Mouse (Mus musculus): ENCODE results near the gene Ksr2.

The Ksr2 gene

DNA sequence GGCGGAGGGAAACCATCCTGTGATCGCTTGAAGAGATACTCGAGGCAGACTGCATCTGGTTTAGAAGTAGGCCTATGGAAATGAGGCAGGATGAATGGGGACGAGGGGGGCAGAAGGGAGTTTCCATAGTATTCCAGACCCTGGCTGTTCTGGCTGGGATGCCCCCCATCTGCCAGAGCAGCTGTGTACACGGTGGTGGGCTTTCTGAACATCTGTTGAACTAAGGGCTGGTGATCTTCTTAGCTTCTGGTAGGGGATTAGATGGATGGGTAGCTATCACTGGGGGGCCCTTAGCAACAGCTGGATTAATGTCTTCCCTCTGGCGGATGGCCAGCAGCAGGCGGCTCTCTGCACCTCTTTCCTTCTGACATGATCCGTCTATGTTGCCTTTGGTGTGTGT, 276.0 kb downstream of the Ksr2 start:
- DNase-seq (ENCODE audit: low read depth) = no peak

DNA sequence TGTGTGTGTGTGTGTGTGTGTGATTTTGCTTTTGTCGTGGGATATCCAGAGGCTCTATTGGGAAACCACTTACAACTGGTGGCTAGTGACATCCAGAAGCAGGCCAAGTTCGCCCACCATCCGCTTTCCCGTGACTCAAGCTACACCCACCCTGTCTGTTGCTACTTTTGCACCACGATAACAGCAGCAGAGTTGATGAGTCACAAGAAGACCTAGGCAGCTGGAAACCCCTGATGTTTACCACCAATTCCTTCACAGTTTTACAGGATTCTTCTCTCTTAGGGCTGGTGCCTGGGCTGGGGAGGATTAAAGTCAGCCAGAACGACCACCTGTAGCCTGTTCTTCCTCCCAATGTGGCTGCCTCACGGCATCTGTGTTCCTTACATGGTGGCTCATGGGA, 277.5 kb downstream of the Ksr2 start:
- DNase-seq (ENCODE audit: low read depth) = no peak

DNA sequence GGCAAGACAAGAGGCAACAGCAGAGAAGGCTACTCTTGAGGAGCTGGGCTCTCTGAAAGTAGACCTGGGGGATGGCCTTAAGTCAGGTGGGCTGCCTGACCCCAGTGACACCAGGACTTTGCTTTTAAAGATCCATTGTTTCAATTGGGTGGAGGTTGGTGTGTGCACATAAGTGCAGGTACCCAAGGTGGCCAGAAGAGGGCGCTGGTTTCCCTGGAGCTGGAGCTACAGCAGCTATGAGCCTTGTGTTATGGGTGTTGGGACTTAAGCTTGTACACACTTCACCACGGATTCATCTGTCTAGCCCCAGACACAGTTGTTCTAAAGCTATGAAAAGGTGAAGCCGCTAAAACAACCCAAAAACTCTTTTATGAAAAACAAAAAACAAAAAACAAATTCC, 279.8 kb downstream of the Ksr2 start:
- DNase-seq (ENCODE audit: low read depth) = no peak

DNA sequence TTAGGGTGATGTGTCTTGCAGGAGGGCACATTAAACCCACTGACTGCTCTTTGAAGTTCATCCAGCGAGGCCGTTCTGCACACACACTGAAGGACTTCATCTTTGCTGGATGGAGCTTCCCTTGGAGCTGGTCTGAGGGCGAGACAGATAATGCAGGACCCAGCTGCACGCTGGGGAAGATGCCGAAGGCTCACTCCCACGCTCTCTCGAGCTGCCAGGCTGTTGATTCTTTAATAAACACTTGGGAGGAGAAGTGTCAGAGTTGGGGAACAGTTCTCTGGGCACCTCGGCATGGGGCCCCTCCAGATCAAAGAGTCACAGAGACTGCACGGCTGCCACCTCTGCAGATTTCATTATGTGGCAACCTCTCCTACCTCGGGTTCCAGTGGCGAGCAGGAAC, 280.8 kb downstream of the Ksr2 start:
- no peak for DNase-seq (ENCODE audit: low read depth)

DNA sequence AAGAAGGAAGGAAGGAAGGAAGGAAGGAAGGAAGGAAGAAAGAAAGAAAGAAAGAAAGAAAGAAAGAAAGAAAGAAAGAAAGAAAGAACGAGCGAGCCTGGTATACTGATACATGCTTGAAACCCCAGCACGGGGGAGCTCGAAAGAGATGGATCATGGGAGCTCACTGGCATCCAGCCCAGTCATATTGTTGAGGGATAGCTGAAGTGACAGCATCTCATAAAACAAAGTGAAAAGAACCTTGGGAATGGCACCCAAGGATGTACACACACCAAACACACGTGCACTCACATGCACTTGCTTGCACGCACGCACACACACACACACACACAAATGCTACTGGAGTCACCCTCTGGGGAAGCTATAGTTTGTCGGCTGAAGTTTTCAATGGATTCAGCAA, 282.6 kb downstream of the Ksr2 start:
- no peak for DNase-seq (ENCODE audit: low read depth)

DNA sequence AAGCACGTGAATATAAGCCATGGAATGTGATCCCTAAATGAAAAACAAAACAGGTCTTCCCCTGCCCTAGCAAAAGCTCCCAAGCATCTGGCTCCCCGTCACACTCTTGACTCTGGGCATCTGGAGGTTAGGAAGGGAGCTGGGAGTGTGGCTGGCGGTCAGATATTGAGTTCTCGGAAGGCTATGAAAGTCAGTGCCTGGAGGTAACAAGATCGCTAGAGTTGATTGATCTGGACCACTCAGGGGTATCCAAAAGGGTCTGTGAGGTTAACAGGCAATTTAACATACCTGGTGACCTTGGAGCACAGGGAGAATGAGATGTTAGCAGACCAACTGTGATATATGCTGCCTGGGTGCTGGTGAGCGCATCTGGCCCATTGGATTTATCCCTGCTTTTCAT, 283.8 kb downstream of the Ksr2 start:
- no peak for DNase-seq (ENCODE audit: low read depth)

DNA sequence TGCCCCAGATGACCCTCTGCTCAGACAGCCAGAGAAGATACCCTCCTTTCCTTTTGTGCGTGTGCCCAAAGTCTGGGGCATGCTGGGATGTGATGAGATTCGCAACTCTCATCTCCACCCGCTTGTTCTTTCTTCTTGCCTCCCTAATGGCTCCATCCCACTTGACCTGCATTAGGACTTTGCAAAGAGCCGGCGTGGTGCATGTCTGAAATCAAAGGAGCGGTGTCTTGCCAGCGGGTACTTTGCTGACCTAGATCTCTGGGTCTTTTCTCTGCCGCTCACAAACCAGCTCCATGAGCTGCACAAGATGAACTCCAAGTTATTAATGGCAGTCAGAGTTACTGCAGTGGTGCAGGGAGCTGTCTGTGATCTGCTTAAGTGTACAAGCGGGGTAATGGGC, 290.6 kb downstream of the Ksr2 start:
- no peak for DNase-seq (ENCODE audit: low read depth)

DNA sequence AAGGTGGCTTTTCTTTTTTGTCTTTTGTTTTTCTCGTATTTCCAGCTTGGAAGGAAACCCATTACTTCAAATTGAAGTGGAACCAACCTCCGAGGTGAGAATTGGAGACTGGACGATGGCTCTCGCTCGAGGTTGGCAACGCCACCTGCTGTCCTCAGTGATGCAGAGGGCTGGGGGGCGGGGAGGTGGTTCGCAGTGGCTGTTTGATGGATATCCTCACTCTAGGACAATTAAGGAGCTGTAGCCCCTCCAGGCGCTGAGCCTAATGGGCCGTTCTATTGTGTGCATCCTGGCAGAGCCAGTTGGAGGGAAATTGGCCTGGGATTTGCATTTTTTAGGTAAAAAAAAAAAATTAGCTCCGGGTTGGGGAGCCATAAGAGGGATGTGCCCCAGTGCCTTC, 292.8 kb downstream of the Ksr2 start:
- no peak for DNase-seq (ENCODE audit: low read depth)

DNA sequence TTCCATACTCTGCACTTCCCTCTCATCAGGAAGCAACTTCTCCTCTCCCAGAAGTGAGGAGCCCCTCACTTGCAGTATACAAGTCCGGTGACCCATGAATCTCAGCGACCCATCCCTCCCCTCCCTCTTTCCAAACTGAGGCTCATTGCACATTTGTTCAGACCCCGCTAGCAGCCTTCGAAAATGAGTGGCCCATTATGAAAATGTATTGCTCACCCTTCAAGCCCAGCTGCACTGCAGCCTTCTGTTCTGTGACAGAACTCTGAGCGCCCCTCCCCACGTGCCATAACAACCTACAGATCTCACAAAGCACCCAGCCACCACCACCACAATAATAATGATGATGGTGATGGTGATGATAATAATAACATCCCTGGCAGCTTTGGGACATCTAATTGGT, 295.5 kb downstream of the Ksr2 start:
- no peak for DNase-seq (ENCODE audit: low read depth)

DNA sequence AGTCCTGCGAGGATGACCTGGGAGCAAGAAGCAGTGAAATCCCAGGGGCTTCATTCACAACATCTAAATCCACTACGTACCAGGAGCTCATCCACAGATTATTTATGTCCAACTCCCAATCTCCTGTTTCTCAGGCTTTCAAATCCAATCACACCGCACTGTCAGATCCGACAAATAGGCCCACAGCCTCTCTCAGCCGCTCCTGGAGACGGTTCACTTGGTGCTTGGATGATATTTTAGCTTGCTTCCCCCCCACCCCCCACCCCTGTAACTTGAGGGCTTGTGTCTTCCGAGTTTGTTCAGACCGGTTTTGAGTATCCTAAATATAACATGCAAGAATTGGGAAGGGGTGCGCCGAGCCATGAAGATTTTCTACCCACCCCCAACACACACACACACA, 297.8 kb downstream of the Ksr2 start:
- no peak for DNase-seq (ENCODE audit: low read depth)

DNA sequence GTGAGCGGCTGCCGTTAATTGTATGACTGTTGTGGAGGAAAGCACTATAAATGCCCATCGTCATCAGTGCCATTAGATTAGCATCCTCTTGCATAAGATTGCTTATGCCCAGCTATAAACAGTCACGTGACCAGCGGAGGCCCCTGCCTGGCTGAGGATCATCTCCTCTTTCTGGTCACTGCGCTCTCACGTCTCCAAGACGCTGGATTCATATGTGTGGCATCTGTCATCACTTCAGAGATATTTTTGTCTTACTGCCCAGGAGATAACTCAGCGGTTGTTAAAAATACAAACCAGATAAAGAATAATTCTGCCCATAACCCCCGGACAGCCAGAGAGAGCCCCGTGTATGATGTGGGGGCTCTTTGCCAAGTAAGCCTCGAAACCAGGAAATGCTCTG, 298.4 kb downstream of the Ksr2 start:
- DNase-seq (ENCODE audit: low read depth) = no peak

DNA sequence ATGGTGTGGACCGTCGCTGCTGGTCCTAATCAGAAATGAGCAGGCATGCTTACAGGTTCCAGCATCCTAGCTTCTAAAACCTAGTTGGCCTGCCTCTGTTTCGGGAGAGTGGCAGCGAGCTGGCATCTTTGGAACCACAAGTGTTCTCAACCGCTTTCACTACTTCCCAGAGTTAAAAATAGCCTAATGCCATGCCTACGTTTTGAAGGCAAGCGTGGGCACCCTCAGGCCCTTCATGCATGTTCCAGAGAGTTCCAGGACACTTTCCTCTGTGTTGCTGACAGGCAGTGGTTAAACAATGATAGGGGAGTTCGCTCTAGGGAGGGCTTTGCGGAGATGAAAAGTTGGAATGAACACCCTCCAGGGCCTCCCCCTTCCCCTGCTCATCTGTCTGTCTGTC, 303.3 kb downstream of the Ksr2 start:
- no peak for DNase-seq (ENCODE audit: low read depth)

DNA sequence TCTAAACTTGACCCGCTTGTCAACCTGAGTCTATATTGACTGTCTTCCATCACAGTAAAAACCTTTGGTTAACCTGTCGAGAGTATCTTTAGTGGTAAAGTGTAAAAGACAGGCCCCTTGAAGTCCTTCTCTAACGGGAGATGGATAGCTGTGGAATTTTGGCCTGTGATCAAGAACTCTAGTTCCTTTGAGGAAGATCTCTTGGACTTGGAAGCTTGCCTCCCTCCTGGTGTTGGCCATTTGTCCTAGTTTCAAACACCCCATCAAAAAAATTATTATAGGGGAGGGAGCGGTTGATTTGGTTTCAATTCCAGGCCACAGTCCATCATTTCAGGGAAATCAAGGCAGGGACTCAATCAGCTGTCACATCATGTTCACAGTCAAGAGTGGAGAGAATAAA, 309.5 kb downstream of the Ksr2 start:
- no peak for DNase-seq (ENCODE audit: low read depth)

DNA sequence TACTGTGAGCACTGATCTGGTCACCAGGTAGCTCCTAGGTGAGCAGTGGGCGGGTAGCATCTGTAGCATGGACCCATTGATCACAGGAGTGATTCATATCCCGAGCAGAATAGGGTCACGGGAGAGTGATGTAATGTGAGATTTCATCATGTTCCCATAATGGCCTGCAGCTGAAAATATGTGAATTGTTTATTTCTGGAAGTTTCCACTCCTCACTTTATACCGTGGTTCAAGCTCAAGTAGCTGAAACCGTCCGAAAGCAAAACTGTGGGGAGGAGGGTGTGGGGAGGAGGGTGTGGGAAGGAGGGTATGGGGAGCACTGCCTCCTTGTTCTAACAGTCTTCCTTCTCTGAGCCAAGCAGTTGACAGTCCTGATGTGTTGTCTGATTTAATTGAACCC, 312.7 kb downstream of the Ksr2 start:
- no peak for DNase-seq (ENCODE audit: low read depth)

DNA sequence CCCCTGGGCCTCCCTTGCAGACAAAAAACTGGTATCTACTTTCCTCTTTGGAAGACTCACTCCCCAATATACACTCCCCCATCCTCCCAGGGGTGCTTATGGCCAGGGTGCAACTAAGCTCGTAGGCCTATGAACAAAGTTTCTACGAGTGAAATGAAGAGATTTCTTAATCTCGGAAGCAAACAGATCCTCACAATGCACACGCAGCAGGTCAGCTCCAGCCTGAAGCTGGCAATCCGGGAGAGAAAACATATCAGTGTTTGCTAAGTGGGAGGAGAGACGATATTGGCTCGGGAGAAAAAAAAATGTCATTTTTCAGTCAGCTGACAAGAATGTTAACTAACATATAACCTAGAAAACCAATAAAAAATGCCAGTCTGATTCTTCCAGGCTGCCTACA, 313.3 kb downstream of the Ksr2 start:
- no peak for DNase-seq (ENCODE audit: low read depth)

DNA sequence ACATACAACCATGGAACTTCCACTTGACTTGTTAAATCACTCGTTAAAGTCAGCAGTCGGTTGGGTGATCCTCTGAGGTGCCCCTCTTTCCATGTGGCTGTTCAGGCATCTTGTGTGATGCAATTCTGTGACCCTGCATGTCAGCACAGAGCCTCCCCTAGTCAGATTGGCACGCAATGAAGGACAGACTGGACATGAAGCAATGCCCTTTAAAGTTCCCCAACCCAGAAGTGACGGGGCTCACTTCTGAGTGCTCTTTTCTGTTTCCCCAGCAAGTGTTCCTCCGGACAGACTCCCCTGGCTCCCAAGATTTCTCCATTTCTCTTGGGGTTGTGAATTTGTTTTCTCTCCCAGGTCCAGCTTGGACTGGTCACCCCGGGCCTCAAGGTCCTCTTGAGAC, 317.5 kb downstream of the Ksr2 start:
- no peak for DNase-seq (ENCODE audit: low read depth)

DNA sequence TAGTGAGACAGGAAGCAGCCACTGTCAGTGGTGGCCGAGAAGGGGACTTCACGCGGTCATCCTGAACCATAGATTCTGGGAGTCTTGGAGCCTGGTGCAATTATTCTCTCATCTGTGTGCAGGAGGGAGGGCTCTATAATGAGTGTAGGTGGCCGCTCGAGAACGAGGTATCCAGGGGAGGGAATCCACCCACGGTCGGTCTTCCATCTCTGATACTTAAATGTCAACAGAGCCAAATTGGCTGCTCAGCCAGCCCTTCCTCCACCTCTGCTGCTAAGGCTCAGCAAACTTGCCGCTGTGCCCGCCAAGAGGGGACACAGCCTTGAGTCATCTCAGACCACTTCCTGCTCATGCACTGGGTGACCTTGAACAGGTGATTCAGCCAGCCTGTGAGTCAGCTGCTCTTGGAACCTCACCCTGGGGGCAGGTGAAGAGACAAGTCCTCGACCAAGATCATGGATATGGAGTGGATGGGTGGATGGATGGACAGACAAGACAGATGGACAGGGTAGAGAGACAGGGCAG, 330.9 kb downstream of the Ksr2 start:
- DNase-seq (ENCODE audit: low read depth) = no peak

DNA sequence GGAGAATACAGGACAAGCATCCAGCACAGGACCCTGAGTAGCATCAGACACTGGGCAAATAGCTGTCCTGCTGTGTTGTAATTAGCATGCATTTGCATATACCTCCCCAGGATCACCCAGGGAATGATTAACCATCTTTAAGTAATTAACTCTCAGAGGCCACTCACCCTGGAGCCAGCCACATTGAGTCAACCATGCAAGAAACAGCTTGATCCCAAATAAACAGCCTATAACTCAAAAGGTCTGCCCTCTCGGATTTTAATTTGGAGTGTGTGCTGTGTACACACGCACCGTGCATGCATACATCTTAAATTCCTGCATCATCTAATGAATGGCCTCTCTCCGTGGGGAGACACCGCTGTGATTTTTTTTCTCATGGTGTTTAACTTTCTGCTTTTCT, 335.6 kb downstream of the Ksr2 start:
- DNase-seq (ENCODE audit: low read depth) = no peak

DNA sequence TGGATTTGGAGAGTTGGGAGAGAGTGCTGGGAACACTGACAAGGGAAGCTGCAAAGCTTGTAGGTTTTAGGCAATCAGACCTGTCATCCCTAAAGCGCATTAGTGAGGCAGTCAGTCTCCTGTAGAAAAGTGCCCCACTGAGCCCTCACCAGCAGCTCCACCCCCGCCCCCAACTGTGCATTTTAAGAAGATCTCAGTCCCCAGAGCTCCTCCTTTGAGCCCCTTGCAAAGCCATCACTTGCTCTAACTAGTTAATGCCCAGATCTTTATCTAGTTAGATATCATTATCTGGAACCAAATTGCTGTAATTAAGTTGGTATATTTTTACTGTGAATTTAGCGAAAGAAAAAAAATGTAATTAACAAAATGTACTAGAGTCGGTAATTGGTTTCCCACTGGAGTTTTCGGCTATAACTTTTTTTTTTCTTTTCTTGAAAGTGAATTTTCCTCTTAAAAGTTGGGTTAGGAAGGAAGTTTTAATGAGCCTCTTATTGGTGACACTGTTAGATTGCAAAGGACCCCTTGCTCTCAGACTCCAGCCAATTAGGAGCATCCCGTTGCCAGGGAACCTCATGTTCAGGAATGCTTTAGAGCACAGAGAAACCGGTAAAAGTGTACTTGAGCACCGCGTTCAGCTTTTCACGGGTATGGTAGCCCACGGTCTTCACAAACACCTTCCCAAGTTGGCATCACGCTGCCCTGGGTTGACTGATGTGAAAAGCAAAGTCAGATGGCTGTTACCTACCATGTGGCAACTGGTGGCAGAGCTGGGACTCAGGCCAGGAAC, 344.1 kb downstream of the Ksr2 start:
- no peak for DNase-seq (ENCODE audit: low read depth)

DNA sequence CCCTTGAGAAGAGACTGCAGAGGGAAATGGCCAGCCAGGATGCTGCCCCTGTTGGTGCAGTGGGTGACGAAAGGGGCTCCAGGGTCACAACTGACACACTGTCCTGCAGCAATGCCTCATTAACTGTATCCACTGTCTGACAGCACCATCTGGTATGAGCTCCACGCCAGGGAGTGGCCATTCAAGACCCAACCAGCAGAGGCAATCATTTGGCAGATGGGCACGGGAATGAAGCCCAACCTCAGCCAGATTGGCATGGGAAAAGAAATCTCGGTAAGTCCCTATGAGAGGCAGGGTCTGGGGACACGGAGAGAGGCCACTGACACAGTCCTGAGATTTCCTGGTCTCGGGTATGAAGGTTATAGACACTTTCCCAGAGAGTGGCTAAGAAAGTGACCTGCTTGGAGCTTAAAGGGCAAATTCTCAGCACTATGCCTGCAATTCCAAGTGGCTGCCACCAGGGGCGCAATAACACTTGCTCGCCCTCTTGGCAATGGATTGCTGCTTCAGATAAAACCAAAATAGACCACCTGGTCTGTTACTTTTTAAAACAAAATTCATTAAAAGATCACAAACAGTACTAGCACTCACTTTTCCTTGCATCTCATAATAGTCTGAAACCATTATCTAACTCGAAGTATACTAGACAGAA, 347.5 kb downstream of the Ksr2 start:
- DNase-seq (ENCODE audit: low read depth) = no peak

DNA sequence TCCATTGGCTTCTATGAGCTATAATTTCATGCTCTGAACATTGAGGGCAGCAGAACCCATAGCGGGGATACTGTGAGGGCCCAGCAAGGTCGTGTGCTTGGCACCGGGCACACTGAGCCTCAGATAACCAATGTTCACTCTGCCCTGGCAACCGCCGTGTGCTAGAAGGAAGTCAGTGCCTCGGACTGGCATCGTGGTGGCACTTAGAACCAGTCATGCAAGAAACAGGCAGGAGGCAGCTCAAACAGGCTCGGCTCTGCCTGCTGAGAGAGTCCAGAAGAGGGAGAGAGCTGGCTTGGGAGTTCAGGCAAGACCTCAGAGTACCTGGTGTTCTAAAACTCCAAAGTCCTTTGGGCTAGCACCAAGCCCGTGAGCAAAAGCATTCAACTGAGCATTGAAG, 350.7 kb downstream of the Ksr2 start:
- no peak for DNase-seq (ENCODE audit: low read depth)

DNA sequence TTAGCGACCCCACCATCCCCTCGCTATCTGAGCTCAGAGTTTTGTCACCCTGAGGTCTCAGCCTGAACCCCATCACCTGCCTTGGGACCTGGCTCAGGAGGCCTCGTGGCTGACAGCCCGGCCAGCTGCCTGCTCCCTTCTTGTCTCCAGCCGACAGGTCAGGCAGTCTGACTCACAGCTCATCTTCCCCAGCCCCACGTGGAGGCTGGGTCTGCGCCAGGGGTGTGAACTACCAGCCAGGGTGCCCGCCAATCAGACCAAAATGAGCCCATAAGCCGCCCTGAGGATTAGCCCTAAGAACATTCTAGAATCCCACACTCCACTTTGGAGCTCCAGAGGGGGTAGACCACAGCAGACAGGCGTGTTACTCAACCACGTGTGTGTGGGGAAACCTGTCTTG, 365.4 kb downstream of the Ksr2 start:
- no peak for DNase-seq (ENCODE audit: low read depth)

DNA sequence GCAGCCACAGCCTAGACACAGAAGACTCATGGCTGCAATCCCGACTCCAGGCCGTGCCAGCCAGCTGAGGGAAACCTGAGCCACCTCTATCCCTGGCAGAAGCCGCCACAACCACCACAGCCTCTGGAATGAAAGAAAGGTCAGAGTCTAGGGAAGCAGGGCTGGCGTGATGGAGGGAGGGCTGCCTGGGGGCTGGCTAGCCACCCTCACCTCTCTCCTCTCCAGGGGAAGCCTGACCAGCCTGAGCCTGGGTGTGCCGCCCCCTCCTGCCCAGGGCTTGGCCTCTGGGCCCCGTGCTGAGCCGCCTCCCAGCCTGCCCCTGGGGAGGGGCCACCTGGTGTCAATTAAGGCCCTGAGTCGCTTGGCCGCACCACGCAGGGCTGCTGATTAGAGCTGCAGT, 366.9 kb downstream of the Ksr2 start, which contains the start of gene Nos1:
Gene Nos1, plus strand, starts transcription at position 352 of the 400 bp plus-strand sequence.
- no peak for DNase-seq (ENCODE audit: low read depth)

DNA sequence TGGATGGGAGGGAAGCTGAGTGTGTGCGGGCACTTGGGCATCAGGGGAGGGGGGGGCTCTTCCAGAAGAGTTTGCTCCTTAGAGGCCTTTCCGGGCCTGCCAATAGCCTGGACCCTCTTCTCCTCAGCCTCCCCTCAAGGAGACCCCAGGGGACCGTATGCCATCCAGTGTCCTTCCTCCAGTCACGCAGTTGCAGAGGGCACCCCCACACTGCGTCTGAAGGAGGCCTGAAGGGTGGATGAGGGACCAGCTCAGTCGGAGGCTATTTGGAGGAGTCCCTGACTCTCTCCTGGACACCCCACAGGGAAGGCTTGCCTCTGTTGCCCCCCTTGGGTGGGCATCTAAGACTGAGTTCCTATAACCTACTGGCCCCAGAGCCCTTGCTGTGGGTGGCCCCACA, 367.4 kb downstream of the Ksr2 start:
- DNase-seq (ENCODE audit: low read depth) = no peak
